Mouse (Mus musculus) heart, postnatal 0 days (tissue): ENCODE data around the gene Ipmk. TPM values are rescaled to one million over a fixed set of nuclear protein-coding genes. Genes with fewer than 3 reads are reported as not detected.
"Not testable (repeated sequence)": the region's sequence is repeated elsewhere in the genome, so short reads cannot be mapped to it uniquely, and the experiment has no call there.

ENCODE experiments used
- ATAC-seq: fragments of 200-750 bp; cut with Nextera tagmentation; 2 replicates; pipeline ENCODE4 v1.8.0; 2017; ENCODE audit warnings: low read depth, moderate number of reproducible peaks, moderate library complexity; ENCODE audit not compliant: insufficient read depth
- DNase-seq: peaks from one replicate; pipeline ENCODE4 v3.0.0-alpha.2; 2016; ENCODE audit warnings: low spot score
- H3K27ac ChIP-seq: fragments of 300-500 bp; sonication (generic); 2 replicates; pipeline ENCODE4 v1.5.1; 2014; ENCODE audit warnings: low read depth, mild to moderate bottlenecking
- H3K27me3 ChIP-seq: fragments of 300-500 bp; sonication (generic); 2 replicates; pipeline ENCODE4 v1.6.1; 2014; ENCODE audit warnings: low read length, mixed read lengths; ENCODE audit not compliant: control insufficient read depth, insufficient read depth
- H3K36me3 ChIP-seq: fragments of 300-500 bp; sonication (generic); replicated peaks from 2 replicates; pipeline ENCODE4 v1.6.1; 2014; ENCODE audit warnings: low read length, mixed read lengths; ENCODE audit not compliant: control insufficient read depth, insufficient read depth
- H3K4me1 ChIP-seq: fragments of 300-500 bp; sonication (generic); 2 replicates; pipeline ENCODE4 v1.6.1; 2014; ENCODE audit warnings: antibody characterized with exemption; ENCODE audit not compliant: control insufficient read depth, insufficient read depth
- H3K4me2 ChIP-seq: fragments of 300-500 bp; sonication (generic); 2 replicates; pipeline ENCODE4 v1.6.1; 2014; ENCODE audit warnings: low read depth, mild to moderate bottlenecking, low read length, moderate library complexity
- H3K4me3 ChIP-seq: fragments of 300-500 bp; sonication (generic); 2 replicates; pipeline ENCODE4 v1.5.1; 2014; ENCODE audit warnings: low read depth, low read length
- H3K9ac ChIP-seq: fragments of 300-500 bp; sonication (generic); replicated peaks from 2 replicates; pipeline ENCODE4 v1.6.1; 2014; ENCODE audit warnings: low read depth, low read length, mixed read lengths
- H3K9me3 ChIP-seq: fragments of 300-500 bp; sonication (generic); replicated peaks from 2 replicates; pipeline ENCODE4 v1.6.1; 2016; ENCODE audit warnings: low read length; ENCODE audit not compliant: control insufficient read depth
- CTCF ChIP-seq: IDR thresholded peaks from 2 replicates; pipeline ENCODE4 v1.5.1; 2016; ENCODE audit warnings: antibody characterized with exemption, control low read depth, low read depth
- EP300 ChIP-seq: IDR thresholded peaks from 2 replicates; pipeline ENCODE4 v1.6.1; 2016; ENCODE audit warnings: antibody characterized with exemption, low read depth
- WGBS: fragments of 180-500 bp; shearing (Covaris S2); extraction: QIAGEN DNeasy Blood & Tissue Kit; methylation state at CpG from one replicate; pipeline ENCODE4 v1.1.7; 2014; 5-methylcytosine and 5-hydroxymethylcytosine counted together
- polyA plus RNA-seq: library from polyadenylated mRNA; unstranded; fragments of >200 nt; fragmentation: Nextera tagmentation; extraction: Ambion mirVana; gene quantifications from 2 replicates; pipeline ENCODE4 v1.2.1, GENCODE M21; 2015
- total RNA-seq: library from RNA; depleted of rRNA; stranded (reverse); fragments of >200 nt; gene quantifications from 2 replicates; pipeline ENCODE4 v1.2.3, GENCODE M21; 2014; ENCODE audit warnings: low replicate concordance

The Ipmk gene
- total and polyA plus RNA-seq, 2 experiments from 2014 or later: 4.9 to 6.8 TPM

DNA sequence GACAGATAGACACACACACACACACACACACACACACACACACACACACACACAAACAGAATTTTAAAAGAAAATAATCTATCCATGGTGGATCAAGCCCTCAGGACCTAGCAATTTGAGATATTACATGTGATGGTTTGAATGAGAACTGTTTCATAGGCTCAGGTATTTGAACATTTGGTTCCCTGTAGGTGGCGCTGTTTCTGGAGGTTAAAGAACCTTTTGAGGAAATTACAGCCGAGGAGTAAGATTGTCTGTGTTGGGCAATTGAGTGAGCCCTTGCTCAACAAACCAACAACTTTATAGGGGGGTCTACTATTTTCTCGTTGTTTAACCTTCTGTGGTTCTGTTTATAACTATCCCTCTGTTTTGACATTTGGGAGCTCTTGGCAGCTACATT, 107.8 kb downstream of the Ipmk start:
- Histone ChIP-seq H3K27ac (no peak overlapping the region), H3K4me3 (no peak overlapping the region), H3K4me1 (no peaks in the 10 kb centered on the region), H3K36me3 (no peaks in the 10 kb centered on the region), H3K27me3 (no peaks in the 10 kb centered on the region), H3K9me3 (no peaks in the 10 kb centered on the region), H3K4me2 (no peak overlapping the region), H3K9ac (no peak overlapping the region)
- 76% methylated on average over 3 of the region's 3 CpGs for WGBS
- TF ChIP-seq CTCF (no peak), EP300 (no peak)
- no peak for DNase-seq
- ATAC-seq: no peak

DNA sequence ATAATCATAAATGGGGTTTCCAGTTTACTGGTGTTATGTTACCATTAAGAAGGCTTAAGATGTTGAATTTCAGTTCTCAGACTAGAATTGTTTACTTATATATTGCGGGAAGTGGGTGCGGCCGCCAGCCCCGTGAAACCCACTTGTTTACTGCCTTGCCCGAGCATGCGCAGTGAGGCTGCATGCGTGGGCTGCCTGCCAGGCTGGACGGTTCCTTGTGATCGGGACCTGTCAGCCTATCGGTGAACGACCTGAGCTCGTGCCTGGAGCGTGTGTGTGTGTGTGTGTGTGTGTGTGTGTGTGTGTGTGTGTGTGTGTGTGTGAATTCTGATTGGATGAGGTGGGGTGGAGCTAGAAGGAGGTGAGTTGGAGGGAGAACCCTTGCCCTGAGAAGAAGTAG, 114.8 kb downstream of the Ipmk start:
- not testable (repeated sequence) for H3K27ac ChIP-seq, H3K36me3 ChIP-seq

DNA sequence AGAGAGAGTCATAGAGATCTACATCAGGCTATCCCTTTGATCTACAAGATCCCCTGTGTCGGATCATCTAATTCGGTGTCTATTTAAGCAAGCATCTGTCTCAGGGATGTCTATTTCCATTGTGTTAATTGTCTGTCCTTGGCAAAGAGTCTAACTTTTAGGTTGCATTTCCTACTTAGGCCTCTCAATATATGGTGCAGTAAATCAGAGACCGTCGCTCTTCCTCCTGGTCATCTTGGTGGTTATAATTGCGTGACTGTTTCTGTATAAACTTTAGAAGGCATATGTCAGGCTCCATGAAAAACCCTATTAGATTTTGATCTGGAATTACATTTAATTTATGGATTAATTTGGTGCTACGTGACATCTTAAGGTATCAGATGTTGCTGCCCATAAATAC, 116.9 kb downstream of the Ipmk start:
- Histone ChIP-seq H3K4me1 (no peaks in the 10 kb centered on the region), H3K36me3 (no peaks in the 10 kb centered on the region), H3K4me3 (no peak overlapping the region), H3K4me2 (no peak overlapping the region), H3K9ac (no peak overlapping the region), H3K9me3 (no peaks in the 10 kb centered on the region), H3K27me3 (no peaks in the 10 kb centered on the region), H3K27ac (no peak overlapping the region)
- TF ChIP-seq EP300 (no peak), CTCF (no peak)
- ATAC-seq: no peak
- no peak for DNase-seq
- WGBS: 85% methylated on average over 6 of the region's 6 CpGs

More for the DNA sequence above, 114.8 kb downstream of the Ipmk start:
- DNase-seq, H3K4me3 ChIP-seq, H3K4me1 ChIP-seq, H3K27me3 ChIP-seq, ATAC-seq, H3K9ac ChIP-seq, H3K4me2 ChIP-seq, H3K9me3 ChIP-seq: not testable (repeated sequence)
- WGBS: 85% methylated on average over 13 of the region's 13 CpGs

DNA sequence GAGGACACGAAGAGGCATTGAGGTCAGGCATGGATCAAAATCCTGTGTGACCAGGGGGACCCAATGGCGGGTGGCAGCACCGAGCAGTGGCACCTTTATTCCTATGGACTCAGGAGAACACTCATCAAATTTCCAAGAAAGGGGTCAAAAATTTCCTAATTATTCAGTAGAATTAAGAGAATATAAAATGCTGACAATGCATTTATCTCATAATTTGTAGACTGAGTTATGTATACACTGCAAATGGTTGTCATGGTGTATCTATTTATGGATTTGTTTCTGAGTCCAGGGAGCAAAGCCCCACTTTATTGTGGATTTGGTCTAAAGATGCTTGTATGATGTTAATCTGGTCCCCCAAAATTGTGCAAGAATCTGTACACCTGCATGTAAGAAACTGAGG, 120.8 kb downstream of the Ipmk start:
- Histone ChIP-seq H3K27me3 (no peaks in the 10 kb centered on the region), H3K9me3 (no peaks in the 10 kb centered on the region), H3K4me3 (no peak overlapping the region), H3K36me3 (no peaks in the 10 kb centered on the region), H3K9ac (no peak overlapping the region), H3K4me1 (no peaks in the 10 kb centered on the region), H3K27ac (no peak overlapping the region), H3K4me2 (no peak overlapping the region)
- WGBS: 88% methylated on average over 3 of the region's 3 CpGs
- ATAC-seq (no peak), DNase-seq (no peak)
- no peak for TF ChIP-seq CTCF
- no peak for TF ChIP-seq EP300

DNA sequence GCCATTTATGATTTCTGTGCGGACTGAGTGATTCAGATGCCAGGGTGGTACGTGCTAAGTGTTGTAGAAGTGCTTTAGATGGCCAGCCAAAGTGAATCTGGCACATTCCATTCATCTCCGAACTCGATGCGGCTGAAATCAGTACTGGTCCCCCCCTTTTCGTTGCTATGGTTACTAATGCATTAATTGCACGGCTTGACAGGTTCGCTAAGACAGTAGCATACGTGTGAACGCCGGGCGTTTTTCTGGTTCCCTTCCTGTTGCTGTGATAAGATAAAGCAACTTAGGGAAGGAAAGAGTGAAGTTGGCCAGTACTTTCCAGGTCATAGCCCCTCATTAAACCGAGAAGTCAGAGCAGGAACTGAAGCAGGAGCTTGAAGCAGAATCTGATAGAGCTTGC, 122.2 kb downstream of the Ipmk start:
- no peak for TF ChIP-seq EP300
- no peak for TF ChIP-seq CTCF
- Histone ChIP-seq H3K4me1 (no peaks in the 10 kb centered on the region), H3K9me3 (no peaks in the 10 kb centered on the region), H3K27ac (no peak overlapping the region), H3K4me3 (no peak overlapping the region), H3K9ac (no peak overlapping the region), H3K36me3 (no peaks in the 10 kb centered on the region), H3K4me2 (no peak overlapping the region), H3K27me3 (no peaks in the 10 kb centered on the region)
- 54% methylated on average over 13 of the region's 13 CpGs for WGBS
- ATAC-seq (no peak), DNase-seq (no peak)

DNA sequence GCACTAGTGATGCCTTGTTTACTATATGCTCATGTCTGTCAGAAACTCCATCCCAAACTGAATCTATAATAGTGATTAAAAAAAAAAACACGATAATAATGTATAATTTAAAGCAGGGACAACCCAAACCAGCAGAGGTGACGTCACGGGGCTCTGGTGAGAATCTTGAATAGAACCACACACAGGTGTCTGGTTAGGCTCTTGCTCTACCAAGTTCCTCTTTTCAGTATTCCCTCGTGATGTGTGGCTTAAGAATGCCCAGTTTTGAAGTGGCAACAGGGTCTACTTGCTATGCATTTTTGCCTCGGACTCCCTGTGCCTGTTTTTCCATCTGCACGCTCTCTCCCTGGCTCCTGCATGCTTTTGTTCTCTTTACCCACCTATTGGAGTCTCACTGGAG, 124.5 kb downstream of the Ipmk start:
- H3K36me3 ChIP-seq: no peaks in the 10 kb centered on the region
- H3K27me3 ChIP-seq: no peaks in the 10 kb centered on the region
- H3K4me3 ChIP-seq: no peak overlapping the region
- DNase-seq (no peak), ATAC-seq (no peak)
- 70% methylated on average over 6 of the region's 6 CpGs for WGBS
- H3K9ac ChIP-seq: no peak overlapping the region
- H3K27ac ChIP-seq: no peak overlapping the region
- TF ChIP-seq CTCF (no peak), EP300 (no peak)
- no peak overlapping the region for H3K4me2 ChIP-seq
- no peaks in the 10 kb centered on the region for H3K4me1 ChIP-seq
- no peaks in the 10 kb centered on the region for H3K9me3 ChIP-seq
